Mouse (Mus musculus) MEL (cell line): Measurements from ENCODE around the gene Lonp1. TPM values are rescaled to one million over a fixed set of nuclear protein-coding genes. Genes with fewer than 3 reads are reported as not detected.

Experiments used
- DNase-seq: peaks from one replicate; pipeline ENCODE4 v3.0.0; 2011; ENCODE audit warnings: low read depth, low spot score
- H3K27ac ChIP-seq: 2 replicates; pipeline ENCODE4 v1.5.1; 2012; ENCODE audit warnings: low read depth, mild to moderate bottlenecking, control low read depth, low read length, moderate library complexity; ENCODE audit not compliant: control insufficient read depth
- H3K27me3 ChIP-seq, 2 experiments: fragments of 150-350 bp in 1 of 2; sonication (generic) in 1 of 2; 2 replicates each; pipeline ENCODE4 v1.6.1; 2012; ENCODE audit warnings: low read length in 2 of 2, mild to moderate bottlenecking in 2 of 2, improper control_type of control experiment in 1 of 2, moderate library complexity in 1 of 2; ENCODE audit not compliant: insufficient read depth in 2 of 2, control insufficient read depth in 1 of 2
- H3K36me3 ChIP-seq, 2 experiments: 2 replicates each; pipeline ENCODE4 v1.6.1; 2012 to 2014; ENCODE audit warnings: low read length in 2 of 2, improper control_type of control experiment in 1 of 2, inconsistent platforms in 1 of 2, mild to moderate bottlenecking in 1 of 2; ENCODE audit not compliant: insufficient read depth in 2 of 2, control insufficient read depth in 1 of 2
- H3K4me1 ChIP-seq, 2 experiments: fragments of 150-350 bp in 1 of 2; sonication (generic) in 1 of 2; 2 replicates each; pipeline ENCODE4 v1.6.1; 2012; ENCODE audit warnings: low read length in 2 of 2, improper control_type of control experiment in 1 of 2, mild to moderate bottlenecking in 1 of 2; ENCODE audit not compliant: insufficient read depth in 2 of 2, control insufficient read depth in 1 of 2
- H3K4me3 ChIP-seq, 2 experiments: fragments of 150-350 bp in 1 of 2; sonication (generic) in 1 of 2; 2 replicates each; pipeline ENCODE4 v1.5.1; 2012; ENCODE audit warnings: low read depth in 2 of 2, low read length in 2 of 2, mild to moderate bottlenecking in 2 of 2, moderate library complexity in 2 of 2, control low read depth in 1 of 2, improper control_type of control experiment in 1 of 2; ENCODE audit not compliant: control insufficient read depth in 1 of 2, insufficient read depth in 1 of 2
- H3K79me2 ChIP-seq: 2 replicates; pipeline ENCODE4 v1.6.1; 2012; ENCODE audit warnings: mild to moderate bottlenecking, low read length, moderate library complexity; ENCODE audit not compliant: control insufficient read depth, poor library complexity, insufficient read depth
- H3K9ac ChIP-seq: 2 replicates; pipeline ENCODE4 v1.6.1; 2012; ENCODE audit warnings: low read depth, mild to moderate bottlenecking, control low read depth, low read length, moderate library complexity; ENCODE audit not compliant: control insufficient read depth, poor library complexity, severe bottlenecking
- H3K9me3 ChIP-seq: fragments of 150-350 bp; sonication (generic); replicated peaks from 2 replicates; pipeline ENCODE4 v1.6.1; 2012; ENCODE audit warnings: mild to moderate bottlenecking, low read length, improper control_type of control experiment, moderate library complexity; ENCODE audit not compliant: insufficient read depth
- CHD2 ChIP-seq: IDR thresholded peaks from 2 replicates; pipeline ENCODE4 v1.6.1; 2011; ENCODE audit warnings: low read length, improper control_type of control experiment
- ELF1 ChIP-seq: IDR thresholded peaks from 2 replicates; pipeline ENCODE4 v1.6.1; 2014; ENCODE audit warnings: low read depth, mild to moderate bottlenecking, inconsistent platforms, low read length, improper control_type of control experiment, moderate library complexity
- GATA1 ChIP-seq: IDR thresholded peaks from 2 replicates; pipeline ENCODE4 v1.6.1; 2011; ENCODE audit warnings: low read depth, low read length, improper control_type of control experiment
- TBP ChIP-seq: IDR thresholded peaks from 2 replicates; pipeline ENCODE4 v1.8.0; 2011; ENCODE audit warnings: low read depth, low read length, improper control_type of control experiment
- UBTF ChIP-seq: IDR thresholded peaks from 2 replicates; pipeline ENCODE4 v1.6.1; 2012; ENCODE audit warnings: low read depth, mild to moderate bottlenecking, inconsistent platforms, low read length, improper control_type of control experiment, moderate library complexity, borderline replicate concordance; ENCODE audit not compliant: insufficient read depth
- ZC3H11A ChIP-seq: IDR thresholded peaks from 2 replicates; pipeline ENCODE4 v1.6.1; 2012; ENCODE audit warnings: low read depth, mild to moderate bottlenecking, inconsistent platforms, low read length, improper control_type of control experiment
- polyA plus RNA-seq, 2 experiments: library from polyadenylated mRNA; stranded (reverse) in 1 of 2; unstranded in 1 of 2; fragments of >175 nt in 1 of 2; fragments of >200 nt in 1 of 2; gene quantifications; 2 replicates each; pipeline versions ENCODE4 v1.2.1 to v1.2.4; 2012; ENCODE audit warnings: low replicate concordance in 2 of 2, low read depth in 1 of 2; ENCODE audit not compliant: insufficient read length in 2 of 2, insufficient read depth in 1 of 2, missing spikeins in 1 of 2
- total RNA-seq: library from RNA; depleted of rRNA; stranded (reverse); fragments of 300-350 nt; gene quantifications from 2 replicates; pipeline ENCODE4 v1.2.3, GENCODE M21; 2012; rRNA removed

The Lonp1 gene
- total and polyA plus RNA-seq, 3 experiments = 162 to 296 (median 197) TPM

- H3K9ac ChIP-seq = no peak overlapping the region
- H3K4me1 ChIP-seq = no peaks in the 10 kb centered on the region
Observed at GRCm38 (mm10) chr17:56566293-56566692, 60.4 kb downstream of the Lonp1 start.

More at GRCm38 (mm10) chr17:56566293-56566692, 60.4 kb downstream of the Lonp1 start:
- TF ChIP-seq GATA1 = no peak
- no peak for TF ChIP-seq TBP
- no peak for TF ChIP-seq ELF1
- no peak for TF ChIP-seq UBTF
- no peak for TF ChIP-seq ZC3H11A
- no peak for TF ChIP-seq CHD2
- peaks cover 0 to 24% of the 10 kb centered on the region in 2 experiments; a peak in 2 of 4 replicates for H3K36me3 ChIP-seq
- no peaks in the 10 kb centered on the region for H3K79me2 ChIP-seq
- H3K9me3 ChIP-seq = no peaks in the 10 kb centered on the region
- no peak overlapping the region for H3K27ac ChIP-seq
- H3K27me3 ChIP-seq = no peaks in the 10 kb centered on the region
- DNase-seq = no peak
- no peak overlapping the region for H3K4me3 ChIP-seq

Other genes starting within 250 kb of the Lonp1 start
- gene Ptprs, start 150.4 kb downstream of the Lonp1 start, total RNA-seq = 37.2 and 51.6 TPM in 2 replicates
- 100 to 1,000 TPM in 1 of 2 experiments, 10 to 100 TPM in 1; 80.9 to 324 TPM for gene Ptprs, start 150.4 kb downstream of the Lonp1 start, polyA plus RNA-seq
- gene Znrf4, start 114.5 kb downstream of the Lonp1 start, total RNA-seq = not detected in 2 replicates
- gene Znrf4, start 114.5 kb downstream of the Lonp1 start, polyA plus RNA-seq = not detected
- 0.62 and 0.65 TPM in 2 replicates for gene Gm20219, start 72.5 kb downstream of the Lonp1 start, total RNA-seq
- gene Gm20219, start 72.5 kb downstream of the Lonp1 start, polyA plus RNA-seq = 1 to 10 TPM in 1 of 2 experiments, not detected in 1; 3.1 TPM
- gene Safb2, start 42.3 kb downstream of the Lonp1 start, total RNA-seq = 61.6 and 66.5 TPM in 2 replicates
- 100 to 1,000 TPM; 217 to 741 TPM for gene Safb2, start 42.3 kb downstream of the Lonp1 start, polyA plus RNA-seq
- 87.3 and 103 TPM in 2 replicates for gene Safb, start 42.1 kb downstream of the Lonp1 start, total RNA-seq
- 100 to 1,000 TPM in 1 of 2 experiments, not detected in 1; 203 TPM for gene Safb, start 42.1 kb downstream of the Lonp1 start, polyA plus RNA-seq
- gene 2410015M20Rik, start 17.1 kb downstream of the Lonp1 start, total RNA-seq = 281 and 334 TPM in 2 replicates
- gene 2410015M20Rik, start 17.1 kb downstream of the Lonp1 start, polyA plus RNA-seq = 100 to 1,000 TPM in 1 of 2 experiments, not detected in 1; 274 TPM
- 3,804 and 3,914 TPM in 2 replicates for gene Rpl36, start 13.5 kb downstream of the Lonp1 start, total RNA-seq
- 1,000 to 10,000 TPM in 1 of 2 experiments, not detected in 1; 2,385 TPM for gene Rpl36, start 13.5 kb downstream of the Lonp1 start, polyA plus RNA-seq
- 0.33 and 0.46 TPM in 2 replicates for gene Catsperd, start 1.3 kb upstream of the Lonp1 start, total RNA-seq
- 1 to 10 TPM in 1 of 2 experiments, not detected in 1; 1.1 TPM for gene Catsperd, start 1.3 kb upstream of the Lonp1 start, polyA plus RNA-seq
- 123 and 137 TPM in 2 replicates for gene Ranbp3, start 46.4 kb upstream of the Lonp1 start, total RNA-seq
- gene Ranbp3, start 46.4 kb upstream of the Lonp1 start, polyA plus RNA-seq = 100 to 1,000 TPM in 1 of 2 experiments, not detected in 1; 150 TPM
- 226 and 249 TPM in 2 replicates for gene Ndufa11, start 90.9 kb upstream of the Lonp1 start, total RNA-seq
- 100 to 1,000 TPM in 1 of 2 experiments, not detected in 1; 351 TPM for gene Ndufa11, start 90.9 kb upstream of the Lonp1 start, polyA plus RNA-seq
- 1.7 and 2.6 TPM in 2 replicates for gene Vmac, start 91.1 kb upstream of the Lonp1 start, total RNA-seq
- 1 to 10 TPM in 1 of 2 experiments, not detected in 1; 8.0 TPM for gene Vmac, start 91.1 kb upstream of the Lonp1 start, polyA plus RNA-seq
- gene Nrtn, start 130.6 kb upstream of the Lonp1 start, total RNA-seq = 5.6 and 10.9 TPM in 2 replicates
- 10 to 100 TPM in 1 of 2 experiments, not detected in 1; 11.8 TPM for gene Nrtn, start 130.6 kb upstream of the Lonp1 start, polyA plus RNA-seq
- 34.1 and 38.9 TPM in 2 replicates for gene Dus3l, start 137.9 kb upstream of the Lonp1 start, total RNA-seq
- gene Dus3l, start 137.9 kb upstream of the Lonp1 start, polyA plus RNA-seq = 10 to 100 TPM in 1 of 2 experiments, not detected in 1; 70.5 TPM
- 1.0 and 1.3 TPM in 2 replicates for gene Prr22, start 143.4 kb upstream of the Lonp1 start, total RNA-seq
- gene Prr22, start 143.4 kb upstream of the Lonp1 start, polyA plus RNA-seq = 1 to 10 TPM in 1 of 2 experiments, not detected in 1; 5.5 TPM
- 7.5 and 8.7 TPM in 2 replicates for gene Rfx2, start 204.1 kb upstream of the Lonp1 start, total RNA-seq
- gene Rfx2, start 204.1 kb upstream of the Lonp1 start, polyA plus RNA-seq = 10 to 100 TPM in 1 of 2 experiments, not detected in 1; 29.2 TPM
- gene Acsbg2, start 247.6 kb upstream of the Lonp1 start, total RNA-seq = not detected in 2 replicates
- not detected for gene Acsbg2, start 247.6 kb upstream of the Lonp1 start, polyA plus RNA-seq
- gene 1700061G19Rik, start 248.6 kb upstream of the Lonp1 start, total RNA-seq = 0.26 and 0.27 TPM in 2 replicates
- under 1 TPM in 1 of 2 experiments, not detected in 1; 0.68 TPM for gene 1700061G19Rik, start 248.6 kb upstream of the Lonp1 start, polyA plus RNA-seq